Mouse (Mus musculus) naive thymus-derived CD4-positive, alpha-beta T cell, adult 2 months (primary cell): ENCODE results near the gene Fer1l4.

ENCODE experiments used
- DNase-seq: peaks from one replicate; pipeline ENCODE4 v3.0.0-alpha.2; 2011; ENCODE audit warnings: low read depth

Gene Fer1l4

DNA sequence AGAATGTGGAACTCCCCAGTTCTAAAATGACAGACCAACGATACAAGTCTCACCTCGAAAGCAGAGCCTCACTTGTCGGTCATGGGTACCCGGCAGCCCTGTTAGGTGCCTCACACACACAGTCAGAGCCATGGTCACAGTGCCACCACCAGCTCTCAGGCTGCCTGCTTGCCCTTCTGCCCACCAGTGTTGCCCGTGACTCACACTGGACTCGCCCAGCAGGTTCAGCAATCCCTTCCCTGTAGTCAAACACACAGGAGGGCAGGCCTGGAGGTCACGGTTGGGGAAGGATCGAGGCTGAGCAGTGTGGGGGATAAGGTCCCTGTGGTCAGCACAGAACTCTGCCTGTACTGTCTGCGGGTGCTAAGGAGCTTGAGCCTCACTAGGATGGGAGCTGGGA is at the start of gene Fer1l4:
Gene Fer1l4, minus strand, starts transcription at position 132 of the 400 bp plus-strand sequence.
- DNase-seq = no peak

GRCm38 (mm10) chr2:156091926-156092325 is 39.2 kb upstream of the Fer1l4 start:
- DNase-seq = no peak

DNA sequence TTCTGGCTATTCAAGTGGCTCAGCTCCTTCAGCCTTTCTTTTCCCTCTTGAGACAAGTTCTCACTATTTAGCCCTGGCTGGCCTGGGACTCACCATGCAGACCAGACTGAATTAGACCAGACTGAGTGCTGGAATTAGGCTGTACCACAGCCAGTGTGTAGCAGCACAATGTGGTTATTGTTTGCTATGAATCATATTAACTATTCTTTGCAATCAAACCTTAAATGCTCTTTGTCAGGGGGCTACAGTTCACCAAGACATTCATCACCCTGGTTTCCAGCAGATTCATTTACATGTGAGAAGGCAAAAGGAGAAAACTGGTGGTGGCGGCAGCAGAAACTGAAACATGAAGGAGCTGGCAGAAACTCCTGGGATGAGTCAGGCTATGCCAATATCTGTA is 37.1 kb upstream of the Fer1l4 start:
- DNase-seq = no peak

- DNase-seq = no peak
Measured at GRCm38 (mm10) chr2:156087391-156088110, 34.8 kb upstream of the Fer1l4 start.

- DNase-seq = no peak
Measured at GRCm38 (mm10) chr2:156084541-156084940, 31.8 kb upstream of the Fer1l4 start.

- DNase-seq = no peak
Measured at GRCm38 (mm10) chr2:156080391-156080790, 27.6 kb upstream of the Fer1l4 start.

- no peak for DNase-seq
Measured at GRCm38 (mm10) chr2:156079674-156080073, 26.9 kb upstream of the Fer1l4 start.

- no peak for DNase-seq
Measured at GRCm38 (mm10) chr2:156079183-156079560, 26.4 kb upstream of the Fer1l4 start.

DNA sequence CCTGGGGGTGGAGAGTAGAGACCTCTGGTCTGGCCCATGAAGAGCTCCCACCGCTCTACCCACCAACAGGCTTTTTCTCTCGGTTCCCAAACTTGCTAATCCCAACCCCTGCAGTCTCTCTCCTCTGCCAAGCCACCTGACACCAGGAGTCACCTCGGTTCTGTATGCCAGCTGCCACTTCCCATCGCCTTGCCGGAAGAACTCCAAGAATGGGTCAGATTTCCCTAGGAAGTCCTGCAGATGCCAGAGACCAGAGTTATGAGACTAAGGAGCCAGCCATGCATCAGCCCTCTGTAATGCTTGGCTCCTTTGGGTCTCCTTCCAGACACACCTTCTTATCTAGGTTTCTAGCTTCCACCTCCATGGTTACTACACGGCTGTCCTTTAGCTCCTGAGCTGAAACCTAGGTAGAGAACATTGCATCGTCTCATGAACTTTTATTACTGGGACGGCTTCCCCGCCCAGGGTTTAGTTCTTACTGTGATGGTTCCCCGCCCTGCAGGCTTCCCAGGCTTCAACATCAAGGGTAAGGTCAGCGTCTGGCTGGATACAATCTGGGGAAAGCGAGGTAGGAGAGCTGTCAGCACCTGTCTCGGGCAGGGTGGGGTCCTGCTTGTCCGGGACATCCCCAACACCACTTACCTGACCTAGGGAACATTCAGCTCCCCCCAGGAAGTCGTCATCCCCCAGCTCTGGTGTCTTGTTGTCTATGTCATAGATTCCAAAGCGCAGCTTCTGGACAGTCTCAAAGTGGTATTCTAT is 25.9 kb upstream of the Fer1l4 start:
- DNase-seq = no peak

GRCm38 (mm10) chr2:156077461-156077860 is 24.7 kb upstream of the Fer1l4 start:
- no peak for DNase-seq

GRCm38 (mm10) chr2:156073725-156074124 is 21.0 kb upstream of the Fer1l4 start:
- no peak for DNase-seq

DNA sequence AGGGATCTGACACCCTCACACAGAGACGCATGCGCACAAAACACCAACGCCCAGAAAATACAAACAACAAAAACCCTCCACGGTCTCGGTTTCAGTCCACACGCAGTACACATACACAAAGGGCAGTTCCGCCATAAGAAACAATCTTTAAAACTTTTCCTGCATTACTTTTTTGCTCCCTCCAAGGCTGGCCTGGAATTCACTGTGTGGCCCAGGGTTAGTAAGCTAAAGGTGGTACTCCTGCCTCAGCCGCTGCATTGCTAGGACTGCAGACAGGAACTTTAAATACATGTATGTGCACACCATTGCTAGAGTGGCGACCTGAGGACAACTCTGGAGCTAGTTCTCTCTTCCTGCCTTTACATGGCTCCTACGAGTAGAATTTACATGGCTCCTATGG is 18.5 kb upstream of the Fer1l4 start:
- DNase-seq = no peak

- DNase-seq = no peak
Measured at GRCm38 (mm10) chr2:156067916-156068315, 15.2 kb upstream of the Fer1l4 start.

- DNase-seq = no peak
Measured at GRCm38 (mm10) chr2:156066126-156066525, 13.4 kb upstream of the Fer1l4 start.

- peak; percentile 86 for DNase-seq
Measured at GRCm38 (mm10) chr2:156065099-156066041, 12.6 kb upstream of the Fer1l4 start, which contains the start of gene Spag4. Spag4 (plus strand) TSS chr2:156065175.

GRCm38 (mm10) chr2:156047929-156048328 is 4.8 kb downstream of the Fer1l4 start:
- DNase-seq = peak; percentile 30

DNA sequence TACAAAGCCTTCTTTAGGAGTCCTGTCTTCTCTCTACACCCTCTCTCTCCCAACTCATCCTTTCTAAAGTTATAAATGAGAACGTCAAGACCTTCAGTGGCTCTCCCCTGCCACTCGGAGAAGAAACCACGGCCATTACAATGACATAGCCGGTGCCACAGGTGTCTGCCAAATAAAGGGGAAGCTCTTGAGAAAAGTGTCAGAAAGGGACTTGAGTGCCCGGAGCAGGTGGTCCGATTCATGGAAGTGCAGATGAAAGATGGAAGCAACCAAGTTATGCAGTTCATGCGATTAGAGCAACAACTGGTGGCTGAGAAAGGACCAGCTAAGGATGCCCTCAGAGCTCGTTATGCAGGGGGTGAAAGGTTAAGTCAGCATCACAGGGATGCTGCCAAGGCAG is 9.8 kb downstream of the Fer1l4 start:
- DNase-seq = no peak

DNA sequence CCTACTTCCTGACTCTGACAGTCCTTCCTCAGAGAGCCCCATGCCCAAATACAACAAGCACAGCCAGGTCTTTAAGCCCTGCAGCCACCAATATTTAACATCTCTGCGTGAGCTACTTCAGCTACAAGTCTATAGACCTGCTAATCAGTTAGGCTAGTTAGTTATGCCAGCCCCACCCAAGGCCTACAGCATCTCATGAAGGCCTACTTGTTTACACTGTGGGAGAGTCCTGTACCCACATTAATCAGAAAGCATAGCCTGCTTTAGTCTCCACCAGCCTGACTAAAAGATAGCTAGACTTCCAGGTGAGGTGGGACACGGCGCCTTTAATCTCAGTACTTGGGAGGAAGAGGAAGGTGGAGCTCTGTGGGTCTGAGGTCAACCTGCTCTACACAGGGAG is 13.4 kb downstream of the Fer1l4 start:
- DNase-seq = no peak

DNA sequence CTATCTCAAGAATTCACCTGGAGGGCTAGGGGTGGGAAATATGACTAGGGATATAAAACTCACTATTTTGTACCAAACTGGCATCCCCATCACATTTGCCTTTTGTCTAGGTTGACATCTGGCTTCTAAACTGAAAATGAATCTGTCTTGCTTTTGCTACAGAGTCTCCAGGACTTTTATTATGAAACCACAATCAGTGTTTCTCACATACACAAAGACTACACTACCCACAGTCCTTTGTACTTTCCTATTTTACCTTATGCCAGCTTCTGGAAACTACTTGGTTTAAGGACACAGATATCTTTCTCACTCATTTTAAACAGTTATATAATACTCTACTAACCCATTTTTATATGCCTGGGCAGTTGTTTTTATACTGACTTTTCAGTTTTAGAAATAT is 27.3 kb downstream of the Fer1l4 start:
- no peak for DNase-seq

DNA sequence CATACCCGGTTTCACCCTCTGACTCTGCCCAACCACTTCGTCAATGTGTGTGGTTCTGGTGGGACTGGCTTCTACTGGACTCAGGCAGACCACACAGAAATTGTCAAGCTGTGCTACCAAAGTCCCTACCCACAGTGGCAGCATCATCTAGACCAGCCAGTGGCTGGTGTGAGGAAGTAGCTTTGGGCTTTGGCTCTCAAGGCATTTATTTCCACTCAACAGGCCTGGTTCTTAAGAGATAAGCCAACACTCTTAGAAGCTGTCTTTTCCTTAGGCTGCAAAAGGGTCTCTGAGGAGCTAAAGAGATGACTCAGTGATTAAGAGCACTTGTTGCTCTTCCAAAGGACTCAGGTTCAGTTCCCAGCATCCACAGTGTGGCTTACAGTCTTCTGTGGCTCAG is 31.0 kb downstream of the Fer1l4 start:
- no peak for DNase-seq

GRCm38 (mm10) chr2:156021219-156021618 is 31.5 kb downstream of the Fer1l4 start:
- no peak for DNase-seq

- no peak for DNase-seq
Measured at GRCm38 (mm10) chr2:156018106-156018505, 34.6 kb downstream of the Fer1l4 start.
